Comparison of ENCODE assay signal across 16 mouse cellular contexts in the genomic region with DNA sequence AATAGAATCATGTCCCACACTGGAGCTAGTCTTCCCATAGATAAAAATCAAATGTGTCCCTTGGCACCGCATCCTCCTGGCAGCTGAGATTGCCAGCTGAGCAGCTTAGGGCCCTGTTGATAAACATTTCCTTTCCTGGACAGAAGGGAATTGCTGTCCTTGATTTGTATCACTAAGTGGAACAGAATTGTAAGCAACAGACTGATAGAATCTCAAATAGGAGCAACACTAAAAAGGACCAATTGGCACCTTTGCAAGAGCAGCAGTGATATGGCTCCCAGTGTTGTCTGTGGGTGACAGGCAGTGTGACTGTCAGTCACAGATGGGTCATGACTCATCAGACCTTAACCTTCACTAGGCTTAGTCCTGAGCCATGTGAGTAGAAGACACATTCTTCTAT. TPM values are rescaled to one million over a fixed set of nuclear protein-coding genes. Genes with fewer than 3 reads are reported as not detected.
DNase-seq lines count a peak whose midpoint lies in the region; ATAC-seq and TF ChIP-seq lines count a peak whose summit lies in the region.
"Had no signal": no experiment of that assay in that cellular context is flagged by ENCODE, and none has a peak within 500 bp of the region (broad histone marks: within the 10 kb centered on the region; RNA-seq: fewer than 3 reads in every experiment).

No protein-coding gene starts in this region.

- 7% methylated on average over 1 of the region's 1 CpGs for WGBS in cerebellum, adult 2 months
- WGBS in kidney, adult 2 months = 74% methylated on average over 1 of the region's 1 CpGs
- 91% methylated on average over 1 of the region's 1 CpGs for WGBS in kidney, embryonic 15.5 days

- H3K9me3 ChIP-seq in kidney, embryonic 15.5 days (replicated peaks) = no peaks in the 10 kb centered on the region
- H3K9me3 ChIP-seq: forebrain, embryonic 10.5 days had no signal

- H3K4me1 ChIP-seq in cerebellum, adult 2 months (ENCODE audit: control insufficient read depth, insufficient read depth, low read length) = peaks cover 8% of the 10 kb centered on the region
- no peaks in the 10 kb centered on the region for H3K4me1 ChIP-seq in kidney, adult 2 months (ENCODE audit: control insufficient read depth, insufficient read depth, low read length)
- H3K4me1 ChIP-seq in kidney, embryonic 15.5 days = no peaks in the 10 kb centered on the region
- H3K4me1 ChIP-seq: forebrain, embryonic 10.5 days; midbrain, embryonic 12.5 days had no signal

- no peak for TF ChIP-seq CTCF in cerebellum, adult 2 months (IDR thresholded peaks at IDR 0.05; ENCODE audit: borderline replicate concordance, insufficient read depth, low read depth, low read length)
- TF ChIP-seq CTCF in kidney, adult 2 months (conservative IDR thresholded peaks at IDR 0.05; ENCODE audit: insufficient read depth, insufficient read length, low read depth, low read length) = no peak

- no peak overlapping the region for H3K4me3 ChIP-seq in cerebellum, adult 2 months (replicated peaks; ENCODE audit: insufficient read depth, low read depth, low read length)
- H3K4me3 ChIP-seq in kidney, adult 2 months (ENCODE audit: insufficient read depth, low read depth, low read length) = no peak overlapping the region
- H3K4me3 ChIP-seq in kidney, embryonic 15.5 days (replicated peaks) = no peak overlapping the region
- H3K4me3 ChIP-seq: forebrain, embryonic 10.5 days; midbrain, embryonic 12.5 days had no signal

- no peaks in the 10 kb centered on the region for H3K27me3 ChIP-seq in cerebellum, adult 2 months (ENCODE audit: control insufficient read depth, insufficient read depth, low read length)
- no peaks in the 10 kb centered on the region for H3K27me3 ChIP-seq in kidney, adult 2 months (replicated peaks; ENCODE audit: control insufficient read depth, insufficient read depth, low read length)
- no peaks in the 10 kb centered on the region for H3K27me3 ChIP-seq in kidney, embryonic 15.5 days
- H3K27me3 ChIP-seq: midbrain, embryonic 12.5 days had no signal

- no peak overlapping the region for H3K4me2 ChIP-seq in kidney, embryonic 15.5 days
- H3K4me2 ChIP-seq: liver, embryonic 11.5 days; midbrain, embryonic 12.5 days had no signal

- H3K9ac ChIP-seq in kidney, embryonic 15.5 days = no peak overlapping the region
- H3K9ac ChIP-seq: midbrain, embryonic 12.5 days had no signal

- H3K36me3 ChIP-seq in kidney, adult 2 months (ENCODE audit: control insufficient read depth, insufficient read depth, low read length) = no peaks in the 10 kb centered on the region
- peaks cover 34% of the 10 kb centered on the region for H3K36me3 ChIP-seq in kidney, embryonic 15.5 days

- peak; percentile 40; the same call in 1 of the 2 replicates for ATAC-seq in cerebellum, adult (ENCODE audit: insufficient number of reproducible peaks, low FRiP score, low TSS enrichment)
- no peak for ATAC-seq in kidney, embryonic 15.5 days (replicated peaks; ENCODE audit: low FRiP score)
- ATAC-seq: hindbrain, postnatal 0 days had no signal

- DNase-seq in cerebellum, postnatal 4 days (ENCODE audit: low spot score in 2 of 2) = no peak
- peak; percentile 7 for DNase-seq in MN1 (ENCODE audit: low spot score)
- DNase-seq in cerebellum, adult 2 months = peak; percentile 45 to 80
- peak; percentile 56 for DNase-seq in lung, postnatal 10 days
- DNase-seq in thymus, postnatal 10 days (ENCODE audit: low spot score in 2 of 2) = no peak
- no peak for DNase-seq in kidney, adult 2 months
- DNase-seq: heart, adult 18-20 months; heart, postnatal 10 days; kidney, adult 8-10 months; kidney, postnatal 4 days had no signal

- H3K27ac ChIP-seq in cerebellum, adult 2 months (ENCODE audit: insufficient read depth, low read length) = no peak overlapping the region
- H3K27ac ChIP-seq in kidney, adult 2 months (ENCODE audit: insufficient read depth, low read depth, low read length) = no peak overlapping the region
- H3K27ac ChIP-seq in kidney, embryonic 15.5 days = no peak overlapping the region
- H3K27ac ChIP-seq: forebrain, embryonic 10.5 days; hindbrain, postnatal 0 days; midbrain, embryonic 12.5 days had no signal

- TF ChIP-seq POLR2A in cerebellum, adult 2 months (IDR thresholded peaks at IDR 0.05; ENCODE audit: borderline replicate concordance, insufficient read depth, low read length) = no peak
- no peak for TF ChIP-seq POLR2A in kidney, adult 2 months (IDR thresholded peaks at IDR 0.05; ENCODE audit: low read depth, low read length)

RNA-seq across cellular contexts. Expression of gene Evl, which starts 29.3 kb away (rescaled TPM):
- polyA plus RNA-seq in cerebellum, adult 2 months (2012; rRNA removed) = 110 and 118 TPM in 2 replicates
- polyA plus RNA-seq in kidney, adult 2 months (2012; rRNA removed) = 19.1 and 33.3 TPM in 2 replicates
- 45.3 and 47.1 TPM in 2 replicates for polyA plus RNA-seq in kidney, embryonic 15.5 days (2015; fragmentation: Nextera tagmentation; extraction: Ambion mirVana)

Comparison
In these comparisons a context has a peak if more than half of its experiments do, and no peak if none do; other contexts are left out.
1. DNase-seq: peak in MN1 (single experiment), cerebellum, adult 2 months (2 of 2) and lung, postnatal 10 days (single experiment); none in cerebellum, postnatal 4 days (0 of 2), thymus, postnatal 10 days (0 of 2) and kidney, adult 2 months (single experiment).